Mouse (Mus musculus) embryonic facial prominence, embryonic 14.5 days (tissue): ENCODE measurements around the gene Psmg4. TPM values are rescaled to one million over a fixed set of nuclear protein-coding genes. Genes with fewer than 3 reads are reported as not detected.

ENCODE experiments used
- ATAC-seq: fragments of 200-750 bp; cut with Nextera tagmentation; 2 replicates; pipeline ENCODE4 v1.8.0; 2017; ENCODE audit warnings: low read depth, moderate number of reproducible peaks, moderate TSS enrichment
- DNase-seq: peaks from one replicate; pipeline ENCODE4 v3.0.0-alpha.2; 2015; ENCODE audit warnings: low spot score
- H3K27ac ChIP-seq: fragments of 300-500 bp; sonication (generic); replicated peaks from 2 replicates; pipeline ENCODE4 v1.5.1; 2014; ENCODE audit warnings: low read depth, mild to moderate bottlenecking, low read length, moderate library complexity
- H3K27me3 ChIP-seq: fragments of 300-500 bp; sonication (generic); replicated peaks from 2 replicates; pipeline ENCODE4 v1.6.1; 2014; ENCODE audit warnings: low read length; ENCODE audit not compliant: control insufficient read depth, insufficient read depth
- H3K36me3 ChIP-seq: fragments of 300-500 bp; sonication (generic); 2 replicates; pipeline ENCODE4 v1.6.1; 2014; ENCODE audit warnings: low read length, mixed read lengths; ENCODE audit not compliant: control insufficient read depth, insufficient read depth
- H3K4me1 ChIP-seq: fragments of 300-500 bp; sonication (generic); 2 replicates; pipeline ENCODE4 v1.6.1; 2014; ENCODE audit warnings: antibody characterized with exemption, low read length; ENCODE audit not compliant: control insufficient read depth, insufficient read depth
- H3K4me2 ChIP-seq: fragments of 300-500 bp; sonication (generic); 2 replicates; pipeline ENCODE4 v1.6.1; 2014; ENCODE audit warnings: low read depth, mild to moderate bottlenecking, low read length, moderate library complexity, mixed read lengths
- H3K4me3 ChIP-seq: fragments of 300-500 bp; sonication (generic); 2 replicates; pipeline ENCODE4 v1.5.1; 2014; ENCODE audit warnings: low read depth, mild to moderate bottlenecking, low read length
- H3K9ac ChIP-seq: fragments of 300-500 bp; sonication (generic); 2 replicates; pipeline ENCODE4 v1.6.1; 2014; ENCODE audit warnings: low read depth, mild to moderate bottlenecking, low read length, moderate library complexity, mixed read lengths
- H3K9me3 ChIP-seq: fragments of 300-500 bp; sonication (generic); 2 replicates; pipeline ENCODE4 v1.6.1; 2016; ENCODE audit warnings: low read length; ENCODE audit not compliant: control insufficient read depth
- WGBS: fragments of 180-500 bp; shearing (Covaris S2); extraction: QIAGEN DNeasy Blood & Tissue Kit; methylation state at CpG from one replicate; pipeline ENCODE4 v1.1.7; 2014; 5-methylcytosine and 5-hydroxymethylcytosine counted together
- polyA plus RNA-seq: library from polyadenylated mRNA; unstranded; fragments of >200 nt; fragmentation: Nextera tagmentation; extraction: Ambion mirVana; gene quantifications from 2 replicates; pipeline ENCODE4 v1.2.1, GENCODE M21; 2014

Gene Psmg4
- polyA plus RNA-seq, 1 experiment from 2014 or later = 76.5 TPM

- no peak overlapping the region for H3K4me3 ChIP-seq
- H3K9me3 ChIP-seq = no peaks in the 10 kb centered on the region
- DNase-seq = peak; percentile 78
- no peak overlapping the region for H3K9ac ChIP-seq
- ATAC-seq = no peak
- H3K4me1 ChIP-seq = 0 out of 2 replicates have a peak, but pooled peaks cover 8% of the 10 kb centered on the region
- H3K36me3 ChIP-seq = no peaks in the 10 kb centered on the region
- 39% methylated on average over 7 of the region's 7 CpGs for WGBS
- no peaks in the 10 kb centered on the region for H3K27me3 ChIP-seq
- no peak overlapping the region for H3K4me2 ChIP-seq
- H3K27ac ChIP-seq = 0 out of 2 replicates have a peak overlapping the region, but pooled peaks have one; percentile 22
Observed at GRCm38 (mm10) chr13:34222985-34223384, 60.2 kb downstream of the Psmg4 start.

GRCm38 (mm10) chr13:34226940-34227339 lies 64.2 kb downstream of the Psmg4 start:
- no peak overlapping the region for H3K9ac ChIP-seq
- no peak overlapping the region for H3K4me3 ChIP-seq
- H3K4me2 ChIP-seq = no peak overlapping the region
- 0 out of 2 replicates have a peak, but pooled peaks cover 14% of the 10 kb centered on the region for H3K4me1 ChIP-seq
- no peaks in the 10 kb centered on the region for H3K27me3 ChIP-seq
- H3K9me3 ChIP-seq = no peaks in the 10 kb centered on the region
- 17% methylated on average over 1 of the region's 1 CpGs for WGBS
- H3K36me3 ChIP-seq = no peaks in the 10 kb centered on the region
- DNase-seq (no peak), ATAC-seq (no peak)
- no peak overlapping the region for H3K27ac ChIP-seq

Other genes with a start within 250 kb of the Psmg4 start
- 20.0 and 22.0 TPM in 2 replicates for gene Nqo2, start 198.3 kb upstream of the Psmg4 start, polyA plus RNA-seq
- 18.1 and 18.8 TPM in 2 replicates for gene Ripk1, start 160.6 kb upstream of the Psmg4 start, polyA plus RNA-seq
- gene Serpinb6a, start 160.2 kb upstream of the Psmg4 start, polyA plus RNA-seq = 83.5 and 86.4 TPM in 2 replicates
- gene Bphl, start 125.4 kb upstream of the Psmg4 start, polyA plus RNA-seq = 47.2 and 52.6 TPM in 2 replicates
- gene Tubb2a, start 85.0 kb upstream of the Psmg4 start, polyA plus RNA-seq = 268 and 303 TPM in 2 replicates
- gene Tubb2b, start 32.5 kb upstream of the Psmg4 start, polyA plus RNA-seq = 51.3 and 52.1 TPM in 2 replicates
- gene Slc22a23, start 182.2 kb downstream of the Psmg4 start, polyA plus RNA-seq = 6.0 and 7.4 TPM in 2 replicates